Mouse (Mus musculus) activated CD4-positive, CD25-positive, alpha-beta regulatory T cell, adult 4 months (primary cell): ENCODE data around the gene Zpr1. TPM values are rescaled to one million over a fixed set of nuclear protein-coding genes. Genes with fewer than 3 reads are reported as not detected.
A peak's percentile ranks its signal among the peaks of the same experiment; 100 is the strongest.

ENCODE experiments used
- ATAC-seq: one replicate; pipeline ENCODE4 v1.8.0; 2017
- polyA plus RNA-seq, 2 experiments: library from polyadenylated mRNA; unstranded; fragments of 100-300 nt; shearing (Covaris generic); gene quantifications; one replicate each; pipeline ENCODE4 v1.2.1; 2017

Zpr1 gene
- 10 to 100 TPM; 32.5 to 40.7 TPM for polyA plus RNA-seq

DNA sequence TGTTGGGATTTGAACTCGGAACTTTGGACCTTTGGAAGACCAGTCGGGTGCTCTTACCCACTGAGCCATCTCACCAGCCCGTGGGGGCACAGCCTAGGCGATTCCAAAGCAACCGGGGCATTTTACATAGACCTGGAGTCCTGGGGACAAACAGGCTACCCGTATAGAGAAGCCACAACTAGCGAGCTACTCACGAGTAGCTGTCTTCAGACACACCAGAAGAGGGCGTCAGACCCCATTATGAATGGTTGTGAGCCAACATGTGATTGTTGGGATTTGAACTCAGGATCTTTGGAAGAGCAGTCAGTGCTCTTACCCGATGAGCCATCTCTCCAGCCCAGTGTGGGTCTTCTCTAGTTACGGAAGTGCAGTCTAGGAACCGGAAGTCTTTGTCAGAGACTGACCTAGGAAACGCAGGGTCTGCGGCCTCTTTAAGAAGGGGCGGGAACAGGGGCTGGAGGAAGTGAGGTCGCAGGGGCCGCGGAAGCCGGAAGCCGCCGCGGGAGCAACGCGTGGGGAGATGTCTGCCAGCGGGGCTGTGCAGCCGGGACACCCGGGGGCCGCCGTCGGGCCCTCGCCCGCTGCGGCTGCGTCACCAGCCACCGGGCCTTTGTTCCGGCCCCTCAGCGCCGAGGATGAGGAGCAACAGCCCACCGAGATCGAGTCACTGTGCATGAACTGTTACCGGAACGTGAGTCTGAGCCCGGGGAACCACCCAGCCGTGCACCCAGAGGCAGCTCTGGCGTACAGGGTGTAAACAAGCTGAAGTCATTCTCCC lies at the start of gene Zpr1:
Gene Zpr1 (plus strand): TSS at position 388 of the 778 bp plus-strand sequence.
- peak; percentile 95 for ATAC-seq

GRCm38 (mm10) chr9:46223090-46223489 lies 49.8 kb upstream of the Zpr1 start:
- ATAC-seq: no peak

DNA sequence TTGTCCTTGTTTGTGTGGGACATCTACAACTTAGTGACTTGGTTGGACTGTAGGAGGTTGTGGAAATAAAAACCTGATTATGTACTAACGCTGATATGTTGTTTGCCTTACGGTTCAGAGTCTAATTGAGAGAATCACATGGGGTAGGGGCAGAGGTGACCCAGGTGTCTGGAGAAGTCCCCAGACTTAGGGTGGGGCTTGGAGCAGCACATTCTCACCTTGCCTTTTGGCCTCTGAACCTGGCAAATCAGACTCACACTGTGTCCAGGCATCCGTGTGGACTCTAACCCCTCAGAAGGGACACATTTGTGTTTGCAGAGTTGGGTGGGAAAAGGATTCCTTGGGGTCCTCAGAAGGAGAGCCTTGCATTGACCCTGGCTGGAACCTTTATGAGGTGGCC lies 48.8 kb upstream of the Zpr1 start:
- no peak for ATAC-seq

DNA sequence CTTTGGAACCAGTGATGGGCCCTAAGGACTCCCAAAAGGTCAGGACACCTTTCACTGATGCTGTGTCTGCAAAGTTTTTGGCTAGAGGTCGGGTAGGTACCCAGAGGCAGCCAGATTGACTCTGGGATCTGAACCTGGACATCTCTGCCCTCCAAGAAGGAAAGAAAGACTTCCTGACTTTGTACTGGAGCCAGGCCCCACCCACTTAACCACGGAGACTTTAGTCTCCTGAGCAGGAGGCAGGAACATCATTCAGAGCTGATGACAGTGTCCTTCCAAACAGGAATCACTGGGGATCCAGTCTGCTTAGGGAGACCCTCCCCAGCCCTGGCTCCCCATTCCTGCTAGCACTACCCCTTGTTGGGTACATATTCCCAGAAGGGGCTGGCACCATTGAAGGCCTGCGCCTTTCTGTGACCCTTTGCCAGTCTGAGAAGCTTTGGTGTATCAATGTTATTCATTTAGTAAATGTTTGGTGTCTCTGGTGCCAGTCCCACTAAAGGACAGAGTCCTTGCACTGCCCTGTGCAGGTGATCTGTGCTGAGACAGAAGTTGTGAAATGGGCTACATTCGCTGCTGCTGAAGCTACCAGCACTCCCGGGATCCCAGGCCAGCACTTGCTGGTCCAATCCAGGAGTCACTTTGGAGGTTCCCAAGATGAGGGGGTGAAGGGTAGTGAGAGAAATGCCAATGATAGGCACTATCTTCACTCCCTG lies 47.8 kb upstream of the Zpr1 start:
- no peak for ATAC-seq

GRCm38 (mm10) chr9:46227064-46227614 lies 45.7 kb upstream of the Zpr1 start:
- ATAC-seq: no peak

DNA sequence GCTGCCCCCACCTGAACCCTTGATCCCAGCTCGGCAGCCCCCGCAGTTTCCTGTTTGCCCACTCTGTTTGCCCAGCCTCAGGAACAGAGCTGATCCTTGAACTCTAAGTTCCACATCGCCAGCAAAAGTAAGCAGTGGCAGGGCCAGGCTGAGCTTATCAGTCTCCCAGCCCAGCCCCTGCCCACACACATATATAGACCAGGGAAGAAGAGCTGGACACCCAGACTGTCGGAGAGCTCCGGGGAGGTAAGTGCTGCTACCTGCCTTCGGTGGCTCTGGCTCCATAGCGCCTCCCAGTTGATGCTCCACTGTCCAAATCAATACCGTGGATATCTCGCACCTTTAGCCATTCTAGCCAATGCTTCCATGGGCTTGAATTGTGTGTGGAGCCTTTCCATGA lies 44.4 kb upstream of the Zpr1 start, which contains the start of gene Apoa1:
Gene Apoa1 (plus strand): TSS at position 90 of the 400 bp plus-strand sequence.
- ATAC-seq: no peak

- ATAC-seq: no peak
These were observed 43.1 kb upstream of the Zpr1 start for GRCm38 (mm10) chr9:46229573-46230449.

DNA sequence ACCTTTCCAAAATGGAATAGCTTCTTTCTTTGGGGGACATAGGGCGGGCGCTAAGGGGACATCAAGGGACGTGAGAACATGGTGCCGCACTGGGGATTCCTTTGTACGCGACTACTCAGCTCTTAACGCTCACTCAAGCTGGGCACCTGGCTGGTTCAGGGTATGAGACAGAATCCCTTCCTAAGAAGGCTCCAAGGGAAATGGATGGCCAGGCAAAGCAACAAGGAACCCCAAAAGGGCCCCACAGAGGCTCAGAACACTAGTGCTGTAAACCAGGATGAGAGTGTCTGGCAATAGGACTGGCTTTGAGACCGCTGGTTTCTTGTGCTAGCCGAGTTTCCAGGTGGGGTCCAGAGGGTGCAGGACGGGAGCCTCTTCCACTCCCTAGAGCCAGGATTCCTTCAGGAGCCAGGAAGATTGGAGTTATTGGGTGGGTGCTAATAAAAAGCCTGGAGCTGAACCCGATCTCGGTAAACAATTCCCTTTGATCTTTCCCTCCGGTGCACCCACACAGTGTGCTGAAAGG lies 42.4 kb upstream of the Zpr1 start:
- no peak for ATAC-seq

- ATAC-seq: no peak
These were observed 37.7 kb upstream of the Zpr1 start for GRCm38 (mm10) chr9:46235196-46235595.

DNA sequence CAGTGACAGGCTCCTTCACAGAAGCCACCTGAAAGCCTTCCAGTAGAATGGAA lies 37.4 kb upstream of the Zpr1 start, which contains the start of gene Apoc3:
Gene Apoc3 (minus strand): TSS at position 41 of the 53 bp plus-strand sequence.
- ATAC-seq: no peak

GRCm38 (mm10) chr9:46235649-46236048 lies 37.2 kb upstream of the Zpr1 start:
- ATAC-seq: no peak

- ATAC-seq: no peak
These were observed 34.0 kb upstream of the Zpr1 start for GRCm38 (mm10) chr9:46238850-46239249.

- ATAC-seq: no peak
These were observed 32.2 kb upstream of the Zpr1 start, which contains the start of gene Apoa4 for GRCm38 (mm10) chr9:46240526-46241153. Gene Apoa4, plus strand, starts transcription at chr9:46240696.

GRCm38 (mm10) chr9:46241818-46242217 lies 31.0 kb upstream of the Zpr1 start:
- ATAC-seq: no peak

- no peak for ATAC-seq
These were observed 29.7 kb upstream of the Zpr1 start for GRCm38 (mm10) chr9:46243122-46243521.

GRCm38 (mm10) chr9:46243584-46243983 lies 29.3 kb upstream of the Zpr1 start:
- no peak for ATAC-seq

GRCm38 (mm10) chr9:46246752-46247324 lies 26.0 kb upstream of the Zpr1 start:
- ATAC-seq: no peak

DNA sequence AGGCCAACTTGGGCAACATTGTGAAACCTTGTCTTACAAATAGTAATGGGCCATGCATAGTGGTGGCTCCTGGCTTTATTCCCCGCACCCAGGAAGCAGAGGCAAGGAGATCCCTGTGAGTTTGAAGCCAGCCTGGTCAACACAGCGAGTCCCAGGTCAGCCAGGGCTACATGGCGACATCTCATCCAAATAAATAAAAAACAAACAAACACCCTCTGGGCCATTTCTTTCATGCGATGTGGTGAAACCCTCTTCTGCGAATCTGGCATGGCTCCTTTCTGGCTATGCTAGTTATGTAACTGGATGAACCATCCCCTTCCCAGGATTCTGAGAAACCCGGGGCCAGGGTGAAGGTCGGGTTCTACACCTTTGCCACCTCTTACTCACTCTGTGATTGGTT lies 16.7 kb upstream of the Zpr1 start:
- ATAC-seq: no peak

DNA sequence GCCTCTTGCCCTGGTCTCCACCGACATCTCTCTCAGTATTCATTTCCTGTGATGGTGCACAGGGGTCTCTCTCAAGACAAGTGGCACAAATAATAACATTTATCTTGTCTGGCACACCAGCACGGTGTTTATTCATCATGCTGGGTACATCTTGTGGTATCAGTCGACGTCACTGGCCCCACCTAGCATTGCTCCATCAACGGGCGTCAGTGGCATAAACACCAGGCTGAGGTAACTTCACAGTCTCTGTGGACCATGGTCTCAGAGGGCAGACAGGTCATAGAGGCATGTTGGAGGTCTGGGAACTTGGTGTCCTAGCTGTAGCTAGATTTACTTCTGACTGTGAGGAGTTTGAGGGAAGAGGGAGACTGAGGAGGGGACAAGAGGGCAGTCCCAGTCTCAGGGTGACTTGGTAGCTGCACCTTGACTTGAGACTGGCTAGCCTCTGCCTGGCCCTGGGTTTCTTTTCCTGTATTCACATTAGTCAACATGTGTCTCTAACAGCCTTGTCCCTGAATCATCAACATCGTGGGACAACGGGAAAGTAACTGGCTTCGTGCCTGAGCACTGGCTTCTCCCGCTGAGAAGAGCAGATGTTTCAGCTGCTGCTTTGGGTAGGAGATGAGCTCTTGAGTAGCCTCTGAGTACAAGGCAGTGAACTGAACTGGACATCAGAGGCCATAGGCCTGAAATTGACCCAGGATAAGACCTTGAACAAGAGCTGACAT lies 16.0 kb upstream of the Zpr1 start:
- ATAC-seq: no peak

- no peak for ATAC-seq
These were observed 15.3 kb upstream of the Zpr1 start for GRCm38 (mm10) chr9:46257546-46257945.

- no peak for ATAC-seq
These were observed 13.8 kb upstream of the Zpr1 start for GRCm38 (mm10) chr9:46259111-46259510.
